Mouse (Mus musculus): ENCODE data around the gene Gm4491. TPM values are rescaled to one million over a fixed set of nuclear protein-coding genes. Genes with fewer than 3 reads are reported as not detected.
"Not testable (repeated sequence)": the region's sequence is repeated elsewhere in the genome, so short reads cannot be mapped to it uniquely, and the experiment has no call there.

Gm4491 gene
- polyA plus RNA-seq, 1 experiment from 2014 or later: not detected

DNA sequence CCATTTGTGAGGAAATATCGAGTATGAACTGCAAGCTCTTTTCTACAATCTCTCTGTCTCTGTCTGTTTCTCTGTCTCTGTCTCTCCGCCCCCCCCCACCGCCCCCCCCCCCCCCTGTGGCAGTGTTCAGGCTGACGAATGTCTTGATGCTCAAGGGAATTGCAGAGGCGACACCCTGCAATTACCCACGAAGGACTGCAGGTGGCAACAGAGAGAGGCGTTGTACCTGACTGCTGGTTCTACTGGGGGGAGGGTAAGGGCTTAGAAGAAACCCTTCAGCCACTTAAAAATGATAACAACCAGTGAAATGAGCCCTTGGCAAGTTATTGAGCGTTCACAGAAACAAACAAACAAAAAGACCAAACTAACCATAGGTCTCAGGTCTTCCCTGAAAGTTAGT is 22.7 kb downstream of the Gm4491 start:
- no peak overlapping the region for H3K4me3 ChIP-seq (replicated peaks; ENCODE audit: low read depth, low read length)
- no peaks in the 10 kb centered on the region for H3K9me3 ChIP-seq (replicated peaks; ENCODE audit: low read length)
- H3K27me3 ChIP-seq (ENCODE audit: insufficient read depth, low read length): no peaks in the 10 kb centered on the region
- peak; percentile 76 for DNase-seq (ENCODE audit: low spot score)
- H3K4me2 ChIP-seq (ENCODE audit: low read length): no peak overlapping the region
- H3K9ac ChIP-seq (ENCODE audit: low read depth, low read length): no peak overlapping the region
- no peaks in the 10 kb centered on the region for H3K4me1 ChIP-seq (replicated peaks; ENCODE audit: insufficient read depth, low read length)
- 9% methylated on average over 8 of the region's 8 CpGs for WGBS
- no peak overlapping the region for H3K27ac ChIP-seq
- H3K36me3 ChIP-seq (ENCODE audit: insufficient read depth, low read length): no peaks in the 10 kb centered on the region
- no peak for ATAC-seq (replicated peaks; ENCODE audit: low FRiP score, low read depth)
- TF ChIP-seq CTCF (IDR thresholded peaks at IDR 0.05; ENCODE audit: low read depth): peak; percentile 69

DNA sequence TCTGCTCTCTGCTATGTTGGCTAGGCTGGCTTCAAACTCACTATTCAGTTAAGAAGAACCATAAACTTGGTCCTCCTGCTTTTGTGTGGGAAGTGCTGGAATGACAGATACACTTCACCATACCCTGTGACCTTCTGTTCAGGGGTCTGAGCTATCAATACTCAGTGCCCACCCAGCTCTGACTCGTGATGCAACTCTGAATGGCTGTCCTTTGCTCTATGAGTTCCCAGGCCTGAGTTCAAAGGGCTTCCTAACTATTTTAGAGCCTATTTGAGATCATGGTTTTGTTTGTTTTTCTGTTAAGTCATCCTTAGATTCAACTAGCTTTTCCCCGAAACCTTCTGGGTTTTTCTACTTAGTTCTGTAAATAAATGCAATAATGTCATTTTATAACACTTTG is 25.7 kb downstream of the Gm4491 start:
- Histone ChIP-seq H3K27ac (no peak overlapping the region), H3K9me3 (replicated peaks; ENCODE audit: low read length) (no peaks in the 10 kb centered on the region), H3K4me1 (replicated peaks; ENCODE audit: insufficient read depth, low read length) (no peaks in the 10 kb centered on the region), H3K4me2 (ENCODE audit: low read length) (no peak overlapping the region), H3K36me3 (ENCODE audit: insufficient read depth, low read length) (no peaks in the 10 kb centered on the region), H3K4me3 (replicated peaks; ENCODE audit: low read depth, low read length) (no peak overlapping the region), H3K27me3 (ENCODE audit: insufficient read depth, low read length) (no peaks in the 10 kb centered on the region), H3K9ac (ENCODE audit: low read depth, low read length) (no peak overlapping the region)
- ATAC-seq (replicated peaks; ENCODE audit: low FRiP score, low read depth): no peak
- TF ChIP-seq CTCF (IDR thresholded peaks at IDR 0.05; ENCODE audit: low read depth): no peak
- no peak for DNase-seq (ENCODE audit: low spot score)
- WGBS: 47% methylated on average over 2 of the region's 2 CpGs

DNA sequence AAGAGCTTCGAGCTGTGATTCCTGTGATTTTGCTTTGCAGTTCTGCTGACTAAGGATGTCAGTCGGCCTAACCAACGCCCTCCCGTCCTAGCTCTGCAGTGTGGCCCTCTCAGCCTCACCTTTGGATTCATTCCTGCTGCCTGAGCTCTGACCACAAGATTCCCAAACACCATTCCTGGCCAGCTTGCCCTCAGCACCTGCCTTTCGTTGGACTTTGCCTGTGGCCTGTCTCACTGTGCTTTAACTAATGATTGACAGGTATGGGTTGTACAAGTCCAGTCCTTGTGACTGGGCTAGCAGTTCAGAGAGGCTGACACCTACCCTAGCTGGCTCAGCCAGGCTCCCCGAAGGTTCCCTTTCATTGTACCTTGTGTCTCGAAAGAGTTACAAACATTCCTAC is 26.6 kb downstream of the Gm4491 start:
- Histone ChIP-seq H3K9ac (ENCODE audit: low read depth, low read length) (no peak overlapping the region), H3K4me2 (ENCODE audit: low read length) (no peak overlapping the region), H3K27me3 (ENCODE audit: insufficient read depth, low read length) (no peaks in the 10 kb centered on the region), H3K9me3 (replicated peaks; ENCODE audit: low read length) (no peaks in the 10 kb centered on the region), H3K36me3 (ENCODE audit: insufficient read depth, low read length) (no peaks in the 10 kb centered on the region), H3K27ac (no peak overlapping the region), H3K4me1 (replicated peaks; ENCODE audit: insufficient read depth, low read length) (0 out of 2 replicates have a peak, but pooled peaks cover 4% of the 10 kb centered on the region), H3K4me3 (replicated peaks; ENCODE audit: low read depth, low read length) (no peak overlapping the region)
- TF ChIP-seq CTCF (IDR thresholded peaks at IDR 0.05; ENCODE audit: low read depth): no peak
- DNase-seq (ENCODE audit: low spot score) (peak; percentile 44), ATAC-seq (replicated peaks; ENCODE audit: low FRiP score, low read depth) (peak; percentile 86)
- 75% methylated on average over 7 of the region's 7 CpGs for WGBS

DNA sequence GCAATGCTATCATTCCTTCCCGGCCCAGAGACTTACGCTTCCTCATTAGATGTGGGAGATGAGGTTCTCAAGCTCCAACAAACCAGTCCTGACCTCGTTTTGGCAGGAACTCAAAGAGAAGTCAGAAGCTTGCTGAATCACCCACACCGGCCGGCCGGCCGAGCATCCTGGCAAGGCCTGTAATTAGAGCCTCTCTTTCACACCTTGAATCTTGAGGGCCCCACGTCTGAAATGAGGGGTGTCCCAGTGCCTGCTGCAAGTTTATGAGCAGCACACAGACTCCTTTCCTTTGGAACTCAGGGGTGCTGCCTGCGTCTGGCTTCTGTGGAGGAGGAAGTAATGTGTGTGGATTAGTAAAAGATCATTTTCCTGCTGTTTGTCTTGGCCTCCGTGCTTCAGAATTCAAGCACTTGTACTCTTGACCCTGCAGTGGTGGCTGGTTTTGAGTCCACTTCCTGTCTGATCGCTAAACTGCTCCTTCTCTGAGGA is 31.5 kb downstream of the Gm4491 start:
- H3K9ac ChIP-seq (ENCODE audit: low read depth, low read length): no peak overlapping the region
- no peaks in the 10 kb centered on the region for H3K9me3 ChIP-seq (replicated peaks; ENCODE audit: low read length)
- H3K4me1 ChIP-seq (replicated peaks; ENCODE audit: insufficient read depth, low read length): 0 out of 2 replicates have a peak, but pooled peaks cover 4% of the 10 kb centered on the region
- DNase-seq (ENCODE audit: low spot score): peak; percentile 79
- H3K4me2 ChIP-seq (ENCODE audit: low read length): 0 out of 2 replicates have a peak overlapping the region, but pooled peaks have one; percentile 9
- 11% methylated on average over 11 of the region's 11 CpGs for WGBS
- no peaks in the 10 kb centered on the region for H3K36me3 ChIP-seq (ENCODE audit: insufficient read depth, low read length)
- ATAC-seq (replicated peaks; ENCODE audit: low FRiP score, low read depth): peak; percentile 50; the same call in 1 of the 2 replicates
- no peak overlapping the region for H3K4me3 ChIP-seq (replicated peaks; ENCODE audit: low read depth, low read length)
- no peak for TF ChIP-seq CTCF (IDR thresholded peaks at IDR 0.05; ENCODE audit: low read depth)
- no peaks in the 10 kb centered on the region for H3K27me3 ChIP-seq (ENCODE audit: insufficient read depth, low read length)
- peak overlapping the region; percentile 73 for H3K27ac ChIP-seq

DNA sequence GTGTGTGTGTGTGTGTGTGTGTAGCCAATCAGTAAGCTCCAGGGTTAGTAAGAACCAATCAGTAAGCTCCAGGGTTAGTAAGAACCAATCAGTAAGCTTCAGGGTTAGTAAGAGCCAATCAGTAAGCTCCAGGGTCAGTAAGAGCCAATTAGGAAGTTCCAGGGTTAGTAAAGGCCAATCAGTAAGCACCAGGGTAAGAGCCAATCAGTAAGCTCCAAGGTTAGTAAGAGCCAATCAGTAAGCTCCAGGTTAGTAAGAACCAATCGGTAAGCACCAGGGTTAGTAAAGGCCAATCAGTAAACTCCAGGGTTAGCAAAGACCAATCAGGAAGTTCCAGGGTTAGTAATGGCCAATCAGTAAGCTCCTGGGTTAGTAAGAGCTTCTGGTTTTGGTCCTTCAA is 32.8 kb downstream of the Gm4491 start:
- no peak overlapping the region for H3K27ac ChIP-seq
- TF ChIP-seq CTCF (IDR thresholded peaks at IDR 0.05; ENCODE audit: low read depth): no peak
- WGBS: 100% methylated on average over 1 of the region's 1 CpGs
- DNase-seq (ENCODE audit: low spot score) (no peak), ATAC-seq (replicated peaks; ENCODE audit: low FRiP score, low read depth) (no peak)
- H3K36me3 ChIP-seq (ENCODE audit: insufficient read depth, low read length): no peaks in the 10 kb centered on the region
- 0 out of 2 replicates have a peak, but pooled peaks cover 4% of the 10 kb centered on the region for H3K4me1 ChIP-seq (replicated peaks; ENCODE audit: insufficient read depth, low read length)
- no peak overlapping the region for H3K4me2 ChIP-seq (ENCODE audit: low read length)
- no peaks in the 10 kb centered on the region for H3K9me3 ChIP-seq (replicated peaks; ENCODE audit: low read length)
- no peak overlapping the region for H3K4me3 ChIP-seq (replicated peaks; ENCODE audit: low read depth, low read length)
- H3K9ac ChIP-seq (ENCODE audit: low read depth, low read length): no peak overlapping the region
- H3K27me3 ChIP-seq (ENCODE audit: insufficient read depth, low read length): no peaks in the 10 kb centered on the region

DNA sequence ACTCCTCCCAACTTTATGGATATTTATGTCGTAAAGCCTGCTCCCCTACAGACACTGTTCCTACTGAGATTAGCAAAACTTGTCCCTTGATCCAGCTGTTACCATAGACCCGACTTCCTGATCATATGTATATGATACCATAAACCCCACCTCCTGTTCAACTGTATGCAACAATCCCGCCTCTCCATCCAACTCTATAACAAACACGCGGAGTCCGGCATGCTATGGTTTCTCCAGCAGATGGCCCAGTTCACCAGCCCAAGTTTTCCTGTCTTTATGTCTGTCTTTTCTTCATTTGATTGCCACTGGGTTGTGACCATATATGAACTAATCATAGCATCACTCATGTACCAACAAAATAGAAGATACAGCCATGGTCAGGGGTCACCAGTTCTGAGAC is 40.1 kb downstream of the Gm4491 start:
- DNase-seq (ENCODE audit: low spot score): no peak
- H3K27me3 ChIP-seq (ENCODE audit: insufficient read depth, low read length): no peaks in the 10 kb centered on the region
- no peaks in the 10 kb centered on the region for H3K36me3 ChIP-seq (ENCODE audit: insufficient read depth, low read length)
- no peak overlapping the region for H3K27ac ChIP-seq
- ATAC-seq (replicated peaks; ENCODE audit: low FRiP score, low read depth): no peak
- H3K4me3 ChIP-seq (replicated peaks; ENCODE audit: low read depth, low read length): no peak overlapping the region
- 81% methylated on average over 6 of the region's 6 CpGs for WGBS
- H3K4me2 ChIP-seq (ENCODE audit: low read length): no peak overlapping the region
- no peak overlapping the region for H3K9ac ChIP-seq (ENCODE audit: low read depth, low read length)
- no peaks in the 10 kb centered on the region for H3K9me3 ChIP-seq (replicated peaks; ENCODE audit: low read length)
- TF ChIP-seq CTCF (IDR thresholded peaks at IDR 0.05; ENCODE audit: low read depth): peak; percentile 57
- H3K4me1 ChIP-seq (replicated peaks; ENCODE audit: insufficient read depth, low read length): no peaks in the 10 kb centered on the region

DNA sequence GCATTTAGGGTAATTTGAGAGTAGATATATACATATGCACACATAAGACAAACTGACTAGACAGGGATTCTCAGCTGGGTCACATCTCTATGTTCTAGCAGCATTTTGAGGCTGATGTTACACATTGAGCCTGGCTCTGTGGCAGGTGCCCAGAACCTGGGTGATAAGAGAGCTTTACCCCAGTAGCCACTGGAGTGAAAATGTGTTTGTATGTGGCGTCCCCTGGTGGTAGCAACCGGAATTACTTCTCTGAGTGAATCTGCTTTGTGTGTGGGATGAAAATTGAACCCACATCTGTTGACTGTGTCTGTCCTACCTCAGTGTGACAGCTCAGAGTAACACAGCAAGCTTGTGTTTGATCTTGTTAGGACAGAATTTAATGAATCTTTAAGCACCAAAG is 45.8 kb downstream of the Gm4491 start:
- H3K36me3 ChIP-seq (ENCODE audit: insufficient read depth, low read length); DNase-seq (ENCODE audit: low spot score); H3K9me3 ChIP-seq (replicated peaks; ENCODE audit: low read length); ATAC-seq (replicated peaks; ENCODE audit: low FRiP score, low read depth); H3K27me3 ChIP-seq (ENCODE audit: insufficient read depth, low read length); H3K4me3 ChIP-seq (replicated peaks; ENCODE audit: low read depth, low read length); H3K27ac ChIP-seq; H3K4me2 ChIP-seq (ENCODE audit: low read length); H3K4me1 ChIP-seq (replicated peaks; ENCODE audit: insufficient read depth, low read length); H3K9ac ChIP-seq (ENCODE audit: low read depth, low read length): not testable (repeated sequence)
- 2% methylated on average over 2 of the region's 2 CpGs for WGBS
- TF ChIP-seq CTCF (IDR thresholded peaks at IDR 0.05; ENCODE audit: low read depth): peak; percentile 67

Measured in kidney, postnatal 0 days (tissue).